Mouse (Mus musculus) heart, embryonic 15.5 days (tissue): ENCODE results near the gene Sorbs1. TPM values are rescaled to one million over a fixed set of nuclear protein-coding genes. Genes with fewer than 3 reads are reported as not detected.
"Not testable (repeated sequence)": the region's sequence is repeated elsewhere in the genome, so short reads cannot be mapped to it uniquely, and the experiment has no call there.

Source experiments
- ATAC-seq: fragments of 200-750 bp; cut with Nextera tagmentation; replicated peaks from 2 replicates; pipeline ENCODE4 v1.8.0; 2017; ENCODE audit warnings: low read depth, moderate TSS enrichment; ENCODE audit not compliant: insufficient number of reproducible peaks, insufficient read depth, low FRiP score
- H3K27ac ChIP-seq: fragments of 300-500 bp; sonication (generic); 2 replicates; pipeline ENCODE4 v1.5.1; 2015; ENCODE audit warnings: mild to moderate bottlenecking, inconsistent platforms
- H3K27me3 ChIP-seq: fragments of 300-500 bp; sonication (generic); 2 replicates; pipeline ENCODE4 v1.6.1; 2015; ENCODE audit warnings: inconsistent platforms
- H3K36me3 ChIP-seq: fragments of 300-500 bp; sonication (generic); 2 replicates; pipeline ENCODE4 v1.6.1; 2015; ENCODE audit warnings: mild to moderate bottlenecking, inconsistent platforms
- H3K4me1 ChIP-seq: fragments of 300-500 bp; sonication (generic); replicated peaks from 2 replicates; pipeline ENCODE4 v1.6.1; 2015; ENCODE audit warnings: inconsistent platforms
- H3K4me2 ChIP-seq: fragments of 300-500 bp; sonication (generic); 2 replicates; pipeline ENCODE4 v1.6.1; 2015; ENCODE audit warnings: inconsistent platforms, mild to moderate bottlenecking, moderate library complexity
- H3K4me3 ChIP-seq: fragments of 300-500 bp; sonication (generic); 2 replicates; pipeline ENCODE4 v1.5.1; 2015; ENCODE audit warnings: mild to moderate bottlenecking, inconsistent platforms
- H3K9ac ChIP-seq: fragments of 300-500 bp; sonication (generic); 2 replicates; pipeline ENCODE4 v1.6.1; 2015; ENCODE audit warnings: mild to moderate bottlenecking, inconsistent platforms
- H3K9me3 ChIP-seq: fragments of 300-500 bp; sonication (generic); replicated peaks from 2 replicates; pipeline ENCODE4 v1.6.1; 2016; ENCODE audit warnings: inconsistent platforms
- WGBS: fragments of 180-500 bp; shearing (Covaris S2); methylation state at CpG from one replicate; pipeline ENCODE4 v1.1.7; 2015; ENCODE audit warnings: mixed read lengths; 5-methylcytosine and 5-hydroxymethylcytosine counted together
- polyA plus RNA-seq: library from polyadenylated mRNA; unstranded; fragments of >200 nt; fragmentation: Nextera tagmentation; extraction: Ambion mirVana; gene quantifications from 2 replicates; pipeline ENCODE4 v1.2.1, GENCODE M21; 2015

The Sorbs1 gene
- 103 and 126 TPM in 2 replicates for polyA plus RNA-seq

DNA sequence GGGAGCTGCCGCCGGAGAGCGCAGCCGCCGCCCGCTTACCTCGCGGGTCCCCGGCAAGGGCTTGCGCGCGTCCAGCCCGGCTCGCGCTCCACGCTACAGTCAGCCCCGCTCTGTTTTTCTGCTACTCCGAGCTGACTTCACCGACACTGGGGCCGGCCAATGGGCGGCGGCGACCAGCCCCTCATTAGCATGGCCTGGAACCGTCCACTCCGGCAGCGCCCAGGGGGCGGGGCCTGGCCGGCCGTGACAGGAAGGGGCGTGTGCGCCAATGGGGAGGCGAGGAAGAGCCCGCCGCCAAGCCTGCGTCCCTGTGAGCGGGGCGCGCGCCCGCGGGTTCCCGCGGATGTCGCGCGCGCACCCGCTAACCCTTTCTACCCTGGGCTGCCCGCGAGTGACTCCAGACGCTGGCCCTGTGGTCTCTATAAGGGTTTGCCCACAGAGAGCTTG lies at the start of gene Sorbs1:
Gene Sorbs1, minus strand, starts transcription at position 148 of the 447 bp plus-strand sequence.
- Histone ChIP-seq H3K9me3 (no peaks in the 10 kb centered on the region), H3K4me3 (peak within 1 kb of the TSS; percentile 85), H3K36me3 (no peaks in the 10 kb centered on the region), H3K27ac (peak within 1 kb of the TSS; percentile 94), H3K9ac (peak within 1 kb of the TSS; percentile 92), H3K27me3 (no peaks in the 10 kb centered on the region), H3K4me1 (peaks cover 30% of the 10 kb centered on the region), H3K4me2 (peak within 1 kb of the TSS; percentile 89)
- under 1% methylated on average over 51 of the region's 51 CpGs for WGBS
- peak; percentile 98 for ATAC-seq

DNA sequence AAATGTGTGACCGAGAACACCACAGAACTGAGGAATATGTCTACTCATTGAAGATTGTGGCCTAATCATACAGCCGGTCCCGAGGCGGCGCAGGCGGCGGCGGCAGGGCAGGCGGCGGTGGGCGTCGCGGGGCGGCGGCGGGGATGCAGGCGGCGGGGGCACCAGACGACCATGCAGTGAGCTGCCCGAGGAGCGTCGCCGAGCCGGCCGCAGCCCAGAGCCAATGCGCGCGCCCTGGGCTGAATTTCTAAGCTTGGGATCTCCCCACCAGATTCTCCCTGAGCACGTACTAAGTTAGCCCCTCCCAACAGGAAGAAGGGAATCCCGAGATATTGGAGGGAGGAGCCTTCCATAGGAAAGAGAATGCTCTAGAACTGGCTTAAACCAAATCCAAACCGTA lies 47.9 kb upstream of the Sorbs1 start:
- not testable (repeated sequence) for ATAC-seq, H3K9ac ChIP-seq, H3K4me2 ChIP-seq, H3K27me3 ChIP-seq, H3K9me3 ChIP-seq, H3K4me3 ChIP-seq, H3K27ac ChIP-seq
- Histone ChIP-seq H3K4me1 (peaks cover 13% of the 10 kb centered on the region; the same call in 1 of the 2 replicates), H3K36me3 (peaks cover 40% of the 10 kb centered on the region)
- WGBS = 63% methylated on average over 15 of the region's 31 CpGs

DNA sequence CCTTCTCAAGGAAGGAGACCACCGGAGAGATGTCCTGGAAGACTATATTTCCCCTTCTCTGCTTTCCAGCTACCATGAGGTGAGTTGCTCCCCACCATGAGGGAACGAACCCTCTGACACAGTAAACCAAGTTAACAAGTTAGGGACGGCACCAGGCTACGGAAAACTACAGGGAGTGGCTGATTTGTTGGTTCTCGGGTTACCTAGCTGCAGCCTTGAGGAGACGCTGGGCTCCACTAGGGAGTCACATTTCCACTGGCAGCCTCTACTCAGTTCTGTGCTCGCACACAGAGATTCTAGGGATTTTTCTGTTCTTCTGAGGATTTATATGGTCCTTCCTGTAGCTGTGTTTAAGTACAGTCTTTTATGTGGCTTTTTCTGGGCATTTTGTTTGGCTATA lies 42.5 kb upstream of the Sorbs1 start:
- no peaks in the 10 kb centered on the region for H3K27me3 ChIP-seq
- no peak overlapping the region for H3K4me3 ChIP-seq
- ATAC-seq = no peak
- no peak overlapping the region for H3K9ac ChIP-seq
- no peaks in the 10 kb centered on the region for H3K9me3 ChIP-seq
- no peak overlapping the region for H3K4me2 ChIP-seq
- H3K36me3 ChIP-seq = peaks cover 45% of the 10 kb centered on the region
- 87% methylated on average over 7 of the region's 7 CpGs for WGBS
- H3K4me1 ChIP-seq = no peaks in the 10 kb centered on the region
- H3K27ac ChIP-seq = no peak overlapping the region

DNA sequence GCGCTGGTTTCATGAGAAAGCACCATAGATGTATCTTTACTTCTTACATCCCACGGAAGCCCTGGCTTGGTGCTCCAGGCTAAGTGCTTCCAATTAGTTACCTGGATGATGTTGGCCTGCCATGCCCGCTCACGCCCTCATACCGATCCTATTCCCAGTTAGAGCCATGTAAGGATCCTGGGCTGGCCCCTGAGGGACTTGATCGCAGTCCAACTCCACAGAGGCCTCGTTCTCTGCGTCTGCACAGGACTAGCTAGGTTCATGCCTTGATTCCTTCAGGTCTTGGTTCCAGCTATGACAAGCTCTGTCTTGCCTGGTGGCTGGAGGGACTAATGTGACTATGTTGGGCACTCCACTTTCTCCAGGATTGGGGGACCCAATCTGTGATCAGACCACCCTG lies 41.6 kb upstream of the Sorbs1 start:
- H3K27me3 ChIP-seq = no peaks in the 10 kb centered on the region
- H3K4me1 ChIP-seq = no peaks in the 10 kb centered on the region
- H3K27ac ChIP-seq = no peak overlapping the region
- no peaks in the 10 kb centered on the region for H3K9me3 ChIP-seq
- H3K9ac ChIP-seq = no peak overlapping the region
- H3K4me2 ChIP-seq = no peak overlapping the region
- 92% methylated on average over 8 of the region's 8 CpGs for WGBS
- H3K4me3 ChIP-seq = no peak overlapping the region
- ATAC-seq = no peak
- peaks cover 53% of the 10 kb centered on the region for H3K36me3 ChIP-seq

DNA sequence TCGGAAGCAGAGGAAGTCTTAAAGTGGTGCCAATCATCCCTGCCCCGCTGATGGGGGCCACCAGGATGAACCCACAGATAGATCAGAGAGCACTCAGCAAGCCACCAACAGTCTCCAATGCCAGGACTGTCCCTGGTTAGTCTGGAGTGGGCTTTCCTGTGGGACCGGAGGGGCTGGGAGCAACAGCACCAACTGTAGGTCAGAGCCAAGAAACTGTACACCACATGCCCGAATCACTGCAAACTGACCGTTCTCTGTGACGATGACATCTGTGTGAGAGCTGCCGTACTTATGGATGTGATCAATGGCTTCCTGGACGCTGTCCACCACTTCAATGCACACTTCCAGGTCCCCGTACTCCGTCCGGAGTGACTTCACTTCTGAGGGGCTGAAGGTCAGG lies 40.8 kb upstream of the Sorbs1 start:
- Histone ChIP-seq H3K4me3 (no peak overlapping the region), H3K9ac (no peak overlapping the region), H3K4me2 (no peak overlapping the region), H3K4me1 (peaks cover 6% of the 10 kb centered on the region), H3K9me3 (no peaks in the 10 kb centered on the region), H3K27me3 (no peaks in the 10 kb centered on the region), H3K36me3 (peaks cover 53% of the 10 kb centered on the region), H3K27ac (no peak overlapping the region)
- 84% methylated on average over 11 of the region's 11 CpGs for WGBS
- ATAC-seq = no peak

DNA sequence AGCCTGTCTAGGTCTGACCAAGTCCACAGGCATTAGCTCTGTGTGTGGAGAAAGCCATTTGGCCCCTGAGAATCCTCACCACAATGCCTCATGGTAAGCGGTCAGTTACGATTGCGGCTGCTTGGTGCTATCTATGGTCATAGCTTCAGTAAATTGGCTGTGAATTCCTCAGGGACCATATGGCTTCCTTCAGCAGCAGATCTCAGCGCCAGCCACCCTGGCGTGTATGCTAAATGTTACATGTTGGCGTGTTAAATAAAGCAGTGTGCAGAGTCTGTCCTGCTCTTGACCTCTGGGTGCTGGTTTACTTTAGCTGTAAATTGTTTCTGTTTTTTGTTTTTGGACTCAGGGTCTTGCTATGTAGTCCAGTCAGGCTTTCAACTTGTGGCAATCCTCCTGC lies 40.3 kb upstream of the Sorbs1 start:
- Histone ChIP-seq H3K4me1 (peaks cover 11% of the 10 kb centered on the region), H3K36me3 (peaks cover 53% of the 10 kb centered on the region), H3K27ac (0 out of 2 replicates have a peak overlapping the region, but pooled peaks have one; percentile 9), H3K4me2 (no peak overlapping the region), H3K9ac (no peak overlapping the region), H3K27me3 (no peaks in the 10 kb centered on the region), H3K9me3 (no peaks in the 10 kb centered on the region), H3K4me3 (no peak overlapping the region)
- ATAC-seq = no peak
- 64% methylated on average over 6 of the region's 6 CpGs for WGBS

DNA sequence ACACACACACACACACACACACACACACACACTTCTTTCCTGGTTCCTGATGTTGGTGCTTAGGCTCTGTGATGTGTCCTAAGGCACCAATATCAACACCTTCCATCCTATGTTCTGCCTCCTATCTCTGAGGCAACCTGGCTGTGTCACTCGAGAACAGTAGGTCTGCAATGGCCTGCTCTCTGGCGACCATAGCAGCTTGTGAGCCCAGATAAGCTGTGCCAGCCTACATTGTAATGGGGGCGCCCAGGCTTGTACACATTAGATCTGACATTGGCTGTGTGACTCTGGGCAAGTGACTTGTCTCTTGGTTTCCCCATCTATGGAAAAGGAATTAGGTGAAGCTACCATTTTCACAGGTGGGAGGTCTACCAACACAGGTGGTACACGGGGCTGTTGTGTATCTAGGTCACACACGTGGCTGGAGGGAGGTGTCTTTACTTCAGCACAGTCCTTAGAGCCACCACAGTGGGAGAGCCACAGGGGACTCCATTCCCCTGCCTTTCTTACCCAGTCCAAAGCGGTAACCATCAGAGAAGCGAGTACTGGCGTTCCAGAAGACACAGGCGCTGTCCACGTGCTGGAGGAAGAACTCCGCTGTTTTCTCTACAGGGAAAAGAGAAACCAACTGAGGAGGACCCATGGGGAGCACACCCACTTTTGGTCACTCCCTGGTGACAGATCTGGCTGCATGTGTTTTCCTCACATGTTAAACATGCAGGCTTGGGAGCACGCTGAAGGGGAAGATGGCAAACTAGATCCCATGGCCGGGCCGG lies 39.6 kb upstream of the Sorbs1 start:
- Histone ChIP-seq H3K27ac (0 out of 2 replicates have a peak overlapping the region, but pooled peaks have one; percentile 9), H3K4me3 (no peak overlapping the region), H3K4me2 (no peak overlapping the region), H3K27me3 (no peaks in the 10 kb centered on the region), H3K4me1 (peaks cover 16% of the 10 kb centered on the region), H3K9me3 (no peaks in the 10 kb centered on the region), H3K9ac (no peak overlapping the region), H3K36me3 (peaks cover 53% of the 10 kb centered on the region)
- WGBS = 86% methylated on average over 14 of the region's 14 CpGs
- ATAC-seq = no peak

DNA sequence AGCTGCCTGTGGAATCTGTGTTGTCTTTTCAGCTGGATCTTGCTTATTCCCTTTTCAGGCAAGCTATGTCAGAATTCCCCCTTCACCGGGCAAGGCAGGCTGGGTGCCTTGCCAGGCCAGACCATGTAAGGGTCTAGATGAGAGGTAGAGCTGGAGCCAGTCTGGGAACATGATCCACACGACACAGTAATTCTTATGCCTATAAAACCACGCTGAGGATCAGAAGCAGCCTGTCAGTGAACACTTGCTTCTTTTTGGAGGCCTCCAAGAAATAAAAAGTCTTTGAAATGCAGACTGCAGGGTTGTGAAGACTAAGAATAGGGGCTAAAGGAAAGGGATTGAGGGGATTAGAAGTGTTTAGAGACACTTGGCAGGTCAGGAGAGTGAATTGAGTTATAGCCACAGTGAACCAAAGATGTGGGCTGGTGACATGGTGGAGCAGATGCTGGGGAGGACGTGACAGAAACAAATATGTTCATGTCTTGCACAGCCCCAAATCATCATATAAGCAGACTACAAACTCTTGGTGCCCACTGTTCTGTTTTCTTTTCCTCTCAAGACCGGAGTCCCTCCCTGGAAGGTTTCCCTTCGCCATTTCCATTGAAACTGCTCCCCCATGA lies 36.0 kb upstream of the Sorbs1 start:
- Histone ChIP-seq H3K4me3 (no peak overlapping the region), H3K4me2 (no peak overlapping the region), H3K4me1 (peaks cover 16% of the 10 kb centered on the region), H3K27me3 (no peaks in the 10 kb centered on the region), H3K9ac (peak overlapping the region; percentile 10; the same call in 1 of the 2 replicates), H3K36me3 (peaks cover 31% of the 10 kb centered on the region; the same call in 1 of the 2 replicates), H3K9me3 (no peaks in the 10 kb centered on the region), H3K27ac (peak overlapping the region; percentile 78)
- peak; percentile 32; the same call in 1 of the 2 replicates for ATAC-seq
- WGBS = 52% methylated on average over 6 of the region's 6 CpGs

DNA sequence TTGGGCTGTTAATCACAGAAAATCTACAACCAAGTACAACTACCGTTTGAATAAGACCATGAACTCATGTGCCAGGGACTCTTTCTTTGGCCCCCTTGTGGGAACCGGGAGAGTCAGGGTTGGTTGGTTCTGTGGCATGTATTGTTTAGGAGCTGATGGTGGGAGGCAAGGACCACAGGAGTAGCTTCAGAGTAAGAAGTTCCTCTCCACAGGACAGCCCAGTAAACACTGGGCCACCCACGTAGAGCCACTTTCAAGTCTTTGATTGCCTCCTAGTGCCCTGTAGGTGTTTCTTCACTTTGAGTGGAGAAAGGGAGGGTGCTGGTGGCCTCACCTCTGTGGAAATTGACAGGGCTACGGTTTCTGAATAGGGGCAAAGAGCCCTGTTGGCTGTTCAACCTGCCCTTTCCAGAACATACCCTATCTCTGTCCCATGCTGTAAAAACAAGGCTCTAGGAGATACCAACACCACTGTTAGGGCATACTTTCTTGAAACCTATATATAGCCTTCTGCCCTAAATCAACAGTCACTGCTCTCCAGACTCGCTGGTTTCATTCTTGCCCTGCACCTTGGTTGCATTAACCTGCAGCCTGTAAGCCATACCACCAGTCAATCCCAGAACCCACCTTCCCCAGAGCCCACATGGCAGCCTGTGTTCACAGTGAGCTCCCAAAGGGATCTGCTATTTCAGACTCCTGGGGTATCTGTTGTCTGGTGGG lies 35.4 kb upstream of the Sorbs1 start:
- Histone ChIP-seq H3K4me2 (no peak overlapping the region), H3K36me3 (peaks cover 25% of the 10 kb centered on the region; the same call in 1 of the 2 replicates), H3K4me1 (peaks cover 16% of the 10 kb centered on the region), H3K27ac (peak overlapping the region; percentile 78), H3K9ac (no peak overlapping the region), H3K4me3 (no peak overlapping the region), H3K9me3 (no peaks in the 10 kb centered on the region), H3K27me3 (no peaks in the 10 kb centered on the region)
- WGBS = 31% methylated on average over 5 of the region's 5 CpGs
- ATAC-seq = 0 out of 2 replicates have a peak, but pooled peaks have one; percentile 4

DNA sequence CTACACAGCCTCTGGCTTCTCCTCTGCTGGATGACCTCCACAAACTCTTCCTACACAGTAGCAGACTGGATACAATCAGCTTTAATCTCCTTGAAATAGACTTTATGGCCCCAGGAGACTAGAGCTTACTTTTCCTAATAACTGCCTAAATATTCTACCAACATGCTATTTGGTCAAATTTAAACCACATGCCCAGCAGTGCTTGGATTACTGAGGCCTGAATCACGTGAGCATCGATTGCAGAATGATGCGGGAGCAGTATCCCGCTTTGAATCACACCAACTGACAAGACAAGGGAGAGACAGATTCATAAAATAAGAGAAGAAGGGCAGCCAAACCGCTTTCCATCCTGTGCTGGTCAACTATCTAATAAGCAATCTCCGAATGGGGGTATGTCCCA lies 34.8 kb upstream of the Sorbs1 start:
- 88% methylated on average over 6 of the region's 6 CpGs for WGBS
- Histone ChIP-seq H3K9me3 (no peaks in the 10 kb centered on the region), H3K4me2 (no peak overlapping the region), H3K27me3 (no peaks in the 10 kb centered on the region), H3K9ac (no peak overlapping the region), H3K36me3 (peaks cover 20% of the 10 kb centered on the region; the same call in 1 of the 2 replicates), H3K4me1 (peaks cover 16% of the 10 kb centered on the region), H3K27ac (peak overlapping the region; percentile 78; the same call in 1 of the 2 replicates), H3K4me3 (no peak overlapping the region)
- no peak for ATAC-seq

DNA sequence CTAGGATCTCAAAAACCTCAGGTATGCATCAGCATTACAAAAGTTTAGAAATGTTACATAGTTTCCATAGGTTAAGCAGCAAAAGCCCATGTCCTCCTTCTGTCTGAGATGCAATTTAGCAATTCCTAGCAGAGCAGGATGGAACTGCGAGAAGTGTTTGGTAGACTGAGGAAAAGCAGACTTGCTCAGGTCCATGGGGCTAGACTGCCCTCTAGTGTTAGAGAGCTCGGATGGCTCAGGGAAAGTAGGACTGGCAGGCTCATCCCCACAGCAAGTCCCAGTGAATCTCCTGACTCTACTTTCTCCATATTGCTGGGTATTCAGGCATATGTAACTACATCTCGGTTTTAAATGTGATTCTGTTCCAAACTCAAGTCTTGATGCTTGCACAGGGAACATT lies 31.3 kb upstream of the Sorbs1 start:
- Histone ChIP-seq H3K4me2 (no peak overlapping the region), H3K27me3 (no peaks in the 10 kb centered on the region), H3K4me1 (peaks cover 15% of the 10 kb centered on the region), H3K9ac (no peak overlapping the region), H3K4me3 (no peak overlapping the region), H3K9me3 (no peaks in the 10 kb centered on the region), H3K36me3 (no peaks in the 10 kb centered on the region), H3K27ac (no peak overlapping the region)
- WGBS = 6% methylated on average over 3 of the region's 3 CpGs
- ATAC-seq = 0 out of 2 replicates have a peak, but pooled peaks have one; percentile 56
